Mouse (Mus musculus) myocyte (in vitro differentiated cells): Measurements from ENCODE around the gene Hist2h3b.

ENCODE experiments used
- CEBPB ChIP-seq: IDR thresholded peaks from 2 replicates; pipeline ENCODE4 v1.6.1; 2011; ENCODE audit warnings: mild to moderate bottlenecking, moderate library complexity; ENCODE audit not compliant: poor library complexity, insufficient read depth, severe bottlenecking
- E2F4 ChIP-seq: IDR thresholded peaks from one replicate; pipeline ENCODE4 v1.6.1; 2011; ENCODE audit warnings: mild to moderate bottlenecking, control low read depth, moderate library complexity; ENCODE audit not compliant: insufficient read depth
- MYOD1 ChIP-seq, 3 experiments: IDR thresholded peaks; one replicate each; pipeline ENCODE4 v1.6.1; 2011; ENCODE audit warnings: control low read depth in 2 of 3, low read depth in 2 of 3, mild to moderate bottlenecking in 2 of 3, moderate library complexity in 1 of 3; ENCODE audit not compliant: insufficient read length in 2 of 3, control insufficient read depth in 1 of 3
- MYOG ChIP-seq, 3 experiments: IDR thresholded peaks; one replicate each; pipeline ENCODE4 v1.6.1; 2011; ENCODE audit warnings: control low read depth in 2 of 3, low read depth in 2 of 3, mild to moderate bottlenecking in 2 of 3; ENCODE audit not compliant: insufficient read length in 2 of 3, control insufficient read depth in 1 of 3, insufficient read depth in 1 of 3
- POLR2A ChIP-seq: IDR thresholded peaks from one replicate; pipeline ENCODE4 v1.6.1; 2011; ENCODE audit warnings: low read depth, mild to moderate bottlenecking, control low read depth, moderate library complexity; ENCODE audit not compliant: insufficient read length
- POLR2AphosphoS2 ChIP-seq: IDR thresholded peaks from one replicate; pipeline ENCODE4 v1.6.1; 2011; ENCODE audit warnings: low read depth, control low read depth; ENCODE audit not compliant: insufficient read length
- SRF ChIP-seq: IDR thresholded peaks from one replicate; pipeline ENCODE4 v1.6.1; 2011; ENCODE audit warnings: low read depth; ENCODE audit not compliant: control insufficient read depth, insufficient read length
- TCF12 ChIP-seq: IDR thresholded peaks from one replicate; pipeline ENCODE4 v1.6.1; 2011; ENCODE audit warnings: mild to moderate bottlenecking, control low read depth; ENCODE audit not compliant: poor library complexity, insufficient read depth, severe bottlenecking
- TCF3 ChIP-seq: IDR thresholded peaks from one replicate; pipeline ENCODE4 v1.6.1; 2011; ENCODE audit warnings: low read depth, control low read depth; ENCODE audit not compliant: insufficient read length
- USF1 ChIP-seq: IDR thresholded peaks from one replicate; pipeline ENCODE4 v1.6.1; 2011; ENCODE audit warnings: low read depth, mild to moderate bottlenecking, control low read depth, moderate library complexity

- TF ChIP-seq POLR2A (no peak), E2F4 (no peak), TCF12 (no peak), MYOG (IDR thresholded peaks at IDR 0.05; ENCODE audit: control insufficient read depth in 1 of 3, insufficient read depth in 1 of 3, insufficient read length in 2 of 3, low read depth in 2 of 3) (no peak), USF1 (no peak), POLR2AphosphoS2 (no peak), MYOD1 (IDR thresholded peaks at IDR 0.05; ENCODE audit: control insufficient read depth in 1 of 3, insufficient read length in 2 of 3, low read depth in 2 of 3) (no peak), TCF3 (no peak), CEBPB (no peak), SRF (no peak)
Measured at GRCm38 (mm10) chr3:96236834-96237334, 31.6 kb upstream of the Hist2h3b start.
